Mouse (Mus musculus) kidney, postnatal 0 days (tissue): ENCODE results near the gene Klk1b24. TPM values are rescaled to one million over a fixed set of nuclear protein-coding genes. Genes with fewer than 3 reads are reported as not detected.
A peak's percentile ranks its signal among the peaks of the same experiment; 100 is the strongest.

Experiments
- ATAC-seq: fragments of 200-750 bp; cut with Nextera tagmentation; replicated peaks from 2 replicates; pipeline ENCODE4 v1.8.0; 2017; ENCODE audit warnings: low read depth, moderate number of reproducible peaks, moderate TSS enrichment, moderate library complexity; ENCODE audit not compliant: low FRiP score
- DNase-seq: peaks from one replicate; pipeline ENCODE4 v3.0.0-alpha.2; 2016; ENCODE audit warnings: low spot score
- H3K27ac ChIP-seq: fragments of 300-500 bp; sonication (generic); 2 replicates; pipeline ENCODE4 v1.5.1; 2014; ENCODE audit warnings: mild to moderate bottlenecking
- H3K27me3 ChIP-seq: fragments of 300-500 bp; sonication (generic); 2 replicates; pipeline ENCODE4 v1.6.1; 2014; ENCODE audit warnings: low read length, mixed read lengths; ENCODE audit not compliant: insufficient read depth
- H3K36me3 ChIP-seq: fragments of 300-500 bp; sonication (generic); 2 replicates; pipeline ENCODE4 v1.6.1; 2014; ENCODE audit warnings: low read length, mixed read lengths; ENCODE audit not compliant: insufficient read depth
- H3K4me1 ChIP-seq: fragments of 300-500 bp; sonication (generic); replicated peaks from 2 replicates; pipeline ENCODE4 v1.6.1; 2014; ENCODE audit warnings: antibody characterized with exemption, low read length, mixed read lengths; ENCODE audit not compliant: insufficient read depth
- H3K4me2 ChIP-seq: fragments of 300-500 bp; sonication (generic); 2 replicates; pipeline ENCODE4 v1.6.1; 2014; ENCODE audit warnings: mild to moderate bottlenecking, low read length, moderate library complexity, mixed read lengths
- H3K4me3 ChIP-seq: fragments of 300-500 bp; sonication (generic); replicated peaks from 2 replicates; pipeline ENCODE4 v1.5.1; 2014; ENCODE audit warnings: low read depth, low read length
- H3K9ac ChIP-seq: fragments of 300-500 bp; sonication (generic); 2 replicates; pipeline ENCODE4 v1.6.1; 2014; ENCODE audit warnings: low read depth, low read length
- H3K9me3 ChIP-seq: fragments of 300-500 bp; sonication (generic); replicated peaks from 2 replicates; pipeline ENCODE4 v1.6.1; 2016; ENCODE audit warnings: low read length, inconsistent platforms, mixed read lengths
- CTCF ChIP-seq: IDR thresholded peaks from 2 replicates; pipeline ENCODE4 v1.5.1; 2016; ENCODE audit warnings: antibody characterized with exemption, low read depth, mild to moderate bottlenecking, moderate library complexity
- WGBS: fragments of 180-500 bp; shearing (Covaris S2); extraction: QIAGEN DNeasy Blood & Tissue Kit; methylation state at CpG from one replicate; pipeline ENCODE4 v1.1.7; 2014; 5-methylcytosine and 5-hydroxymethylcytosine counted together
- polyA plus RNA-seq: library from polyadenylated mRNA; unstranded; fragments of >200 nt; fragmentation: Nextera tagmentation; extraction: Ambion mirVana; gene quantifications from 2 replicates; pipeline ENCODE4 v1.2.1, GENCODE M21; 2015

The Klk1b24 gene
- polyA plus RNA-seq, 1 experiment from 2014 or later, result 0.17 TPM

GRCm38 (mm10) chr7:44240712-44241111 lies 52.7 kb downstream of the Klk1b24 start:
- Histone ChIP-seq H3K4me3 (no peak overlapping the region), H3K4me2 (no peak overlapping the region), H3K36me3 (no peaks in the 10 kb centered on the region), H3K27ac (no peak overlapping the region), H3K4me1 (peaks cover 6% of the 10 kb centered on the region; the same call in 1 of the 2 replicates), H3K9me3 (no peaks in the 10 kb centered on the region), H3K9ac (no peak overlapping the region), H3K27me3 (no peaks in the 10 kb centered on the region)
- DNase-seq (no peak), ATAC-seq (no peak)
- TF ChIP-seq CTCF, result no peak
- WGBS, result 41% methylated on average over 1 of the region's 1 CpGs

- 56% methylated on average over 2 of the region's 2 CpGs for WGBS
- ATAC-seq (no peak), DNase-seq (peak; percentile 16)
- no peak overlapping the region for H3K27ac ChIP-seq
- no peaks in the 10 kb centered on the region for H3K27me3 ChIP-seq
- H3K4me3 ChIP-seq, result no peak overlapping the region
- peaks cover 6% of the 10 kb centered on the region; the same call in 1 of the 2 replicates for H3K4me1 ChIP-seq
- peak; percentile 36; the same call in 1 of the 2 replicates for TF ChIP-seq CTCF
- no peaks in the 10 kb centered on the region for H3K36me3 ChIP-seq
- H3K9ac ChIP-seq, result no peak overlapping the region
- H3K4me2 ChIP-seq, result no peak overlapping the region
- no peaks in the 10 kb centered on the region for H3K9me3 ChIP-seq
Measured at GRCm38 (mm10) chr7:44241163-44241562, 53.1 kb downstream of the Klk1b24 start.

Other genes with a start within 250 kb of the Klk1b24 start
- gene Klk1b8, start 237.6 kb upstream of the Klk1b24 start, polyA plus RNA-seq, result 0.18 and 0.75 TPM in 2 replicates
- not detected in 2 replicates for gene Klk1b1, start 221.5 kb upstream of the Klk1b24 start, polyA plus RNA-seq
- 0.39 and 0.47 TPM in 2 replicates for gene Klk1b9, start 212.2 kb upstream of the Klk1b24 start, polyA plus RNA-seq
- 0.22 TPM in 2 replicates for gene Klk1b11, start 192.4 kb upstream of the Klk1b24 start, polyA plus RNA-seq
- not detected in 2 replicates for gene Klk1b26, start 176.1 kb upstream of the Klk1b24 start, polyA plus RNA-seq
- gene Klk1b27, start 135.9 kb upstream of the Klk1b24 start, polyA plus RNA-seq, result 0.22 TPM in 1 of 2 replicates, not detected in the other
- gene Klk1b21, start 85.9 kb upstream of the Klk1b24 start, polyA plus RNA-seq, result not detected in 2 replicates
- gene Klk1b22, start 75.6 kb upstream of the Klk1b24 start, polyA plus RNA-seq, result 0.18 TPM in 1 of 2 replicates, not detected in the other
- gene Klk1b16, start 51.5 kb upstream of the Klk1b24 start, polyA plus RNA-seq, result not detected in 2 replicates
- 0.36 and 0.47 TPM in 2 replicates for gene Klk1b3, start 10.0 kb downstream of the Klk1b24 start, polyA plus RNA-seq
- 0.18 and 0.23 TPM in 2 replicates for gene Klk1b4, start 19.2 kb downstream of the Klk1b24 start, polyA plus RNA-seq
- 0.33 and 0.71 TPM in 2 replicates for gene Klk1b5, start 27.7 kb downstream of the Klk1b24 start, polyA plus RNA-seq
- 83.3 and 125 TPM in 2 replicates for gene Klk1, start 37.1 kb downstream of the Klk1b24 start, polyA plus RNA-seq
- not detected in 2 replicates for gene Gm36864, start 47.9 kb downstream of the Klk1b24 start, polyA plus RNA-seq
- 5.7 and 6.0 TPM in 2 replicates for gene 1700028J19Rik, start 58.5 kb downstream of the Klk1b24 start, polyA plus RNA-seq
- gene 2410002F23Rik, start 58.5 kb downstream of the Klk1b24 start, polyA plus RNA-seq, result 125 and 133 TPM in 2 replicates
- gene Acp4, start 69.1 kb downstream of the Klk1b24 start, polyA plus RNA-seq, result not detected in 2 replicates
- gene Gm15517, start 73.2 kb downstream of the Klk1b24 start, polyA plus RNA-seq, result not detected in 2 replicates
- 5.1 and 6.0 TPM in 2 replicates for gene Clec11a, start 118.7 kb downstream of the Klk1b24 start, polyA plus RNA-seq
- gene Shank1, start 122.0 kb downstream of the Klk1b24 start, polyA plus RNA-seq, result 0.68 and 1.1 TPM in 2 replicates
- 3.3 and 3.5 TPM in 2 replicates for gene Syt3, start 195.9 kb downstream of the Klk1b24 start, polyA plus RNA-seq
- 1.3 and 1.4 TPM in 2 replicates for gene 1700008O03Rik, start 197.6 kb downstream of the Klk1b24 start, polyA plus RNA-seq
- 0.26 and 0.42 TPM in 2 replicates for gene Lrrc4b, start 240.8 kb downstream of the Klk1b24 start, polyA plus RNA-seq